Mouse (Mus musculus) intestine, embryonic 14.5 days (tissue): Measurements from ENCODE around the gene Eci1. TPM values are rescaled to one million over a fixed set of nuclear protein-coding genes. Genes with fewer than 3 reads are reported as not detected.
"Not testable (repeated sequence)": the region's sequence is repeated elsewhere in the genome, so short reads cannot be mapped to it uniquely, and the experiment has no call there.

Experiments
- ATAC-seq: fragments of 200-750 bp; cut with Nextera tagmentation; replicated peaks from 2 replicates; pipeline ENCODE4 v1.8.0; 2017; ENCODE audit warnings: low read depth, moderate number of reproducible peaks, moderate TSS enrichment, moderate library complexity; ENCODE audit not compliant: low FRiP score, low TSS enrichment
- DNase-seq: peaks from one replicate; pipeline ENCODE4 v3.0.0-alpha.2; 2018; ENCODE audit warnings: low spot score
- H3K27ac ChIP-seq: fragments of 300-500 bp; sonication (generic); 2 replicates; pipeline ENCODE4 v1.5.1; 2014; ENCODE audit warnings: low read depth, mild to moderate bottlenecking, control low read depth
- H3K27me3 ChIP-seq: fragments of 300-500 bp; sonication (generic); replicated peaks from 2 replicates; pipeline ENCODE4 v1.6.1; 2014; ENCODE audit warnings: low read length, control low read depth; ENCODE audit not compliant: control insufficient read depth, insufficient read depth
- H3K36me3 ChIP-seq: fragments of 300-500 bp; sonication (generic); 2 replicates; pipeline ENCODE4 v1.6.1; 2014; ENCODE audit warnings: low read length, control low read depth; ENCODE audit not compliant: control insufficient read depth, insufficient read depth
- H3K4me1 ChIP-seq: fragments of 300-500 bp; sonication (generic); replicated peaks from 2 replicates; pipeline ENCODE4 v1.6.1; 2014; ENCODE audit warnings: low read length, control low read depth, mixed read lengths; ENCODE audit not compliant: control insufficient read depth, insufficient read depth
- H3K4me2 ChIP-seq: fragments of 300-500 bp; sonication (generic); 2 replicates; pipeline ENCODE4 v1.6.1; 2014; ENCODE audit warnings: low read length
- H3K4me3 ChIP-seq: fragments of 300-500 bp; sonication (generic); 2 replicates; pipeline ENCODE4 v1.5.1; 2014; ENCODE audit warnings: low read depth, low read length, control low read depth, mixed read lengths
- H3K9ac ChIP-seq: fragments of 300-500 bp; sonication (generic); 2 replicates; pipeline ENCODE4 v1.6.1; 2014; ENCODE audit warnings: mild to moderate bottlenecking, low read length
- H3K9me3 ChIP-seq: fragments of 300-500 bp; sonication (generic); 2 replicates; pipeline ENCODE4 v1.6.1; 2016; ENCODE audit warnings: low read length, control low read depth; ENCODE audit not compliant: control insufficient read depth
- WGBS: fragments of 180-500 bp; shearing (Covaris S2); extraction: QIAGEN DNeasy Blood & Tissue Kit; methylation state at CpG from one replicate; pipeline ENCODE4 v1.1.7; 2014; 5-methylcytosine and 5-hydroxymethylcytosine counted together
- polyA plus RNA-seq: library from polyadenylated mRNA; unstranded; fragments of >200 nt; fragmentation: Nextera tagmentation; extraction: Ambion mirVana; gene quantifications from 2 replicates; pipeline ENCODE4 v1.2.1, GENCODE M21; 2014

The Eci1 gene
- polyA plus RNA-seq, 1 experiment from 2014 or later, result 104 TPM

DNA sequence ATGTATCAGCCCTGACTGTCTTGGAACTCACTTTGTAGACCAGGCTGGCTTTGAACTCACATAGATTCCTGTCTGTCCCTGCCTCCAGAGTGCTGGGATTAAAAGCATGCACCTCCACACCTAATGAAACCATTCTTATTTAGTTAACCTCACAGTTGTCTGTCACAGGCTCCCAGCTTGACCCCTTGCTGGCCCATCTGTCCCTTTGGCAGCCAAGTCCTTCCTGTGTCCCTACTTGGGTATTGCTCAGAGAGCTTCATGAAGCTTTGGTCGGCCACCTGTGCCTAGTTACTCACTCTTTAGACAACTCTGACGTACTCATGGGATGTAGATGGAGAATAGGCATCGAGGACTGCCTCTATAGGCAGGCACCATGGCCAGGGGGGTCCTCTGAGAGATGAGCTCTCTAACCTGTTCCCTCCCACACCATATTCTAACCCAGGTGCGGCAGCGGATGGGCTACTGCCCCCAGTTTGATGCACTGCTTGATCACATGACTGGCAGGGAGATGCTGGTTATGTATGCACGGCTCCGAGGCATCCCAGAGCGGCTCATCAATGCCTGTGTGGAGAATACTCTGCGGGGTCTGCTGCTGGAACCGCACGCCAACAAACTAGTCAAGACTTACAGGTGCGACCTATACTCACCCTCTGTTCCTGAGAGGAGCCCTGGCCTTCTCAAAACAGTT is 19.2 kb upstream of the Eci1 start:
- Histone ChIP-seq H3K4me3 (no peak overlapping the region), H3K4me2 (no peak overlapping the region), H3K27me3 (no peaks in the 10 kb centered on the region), H3K9ac (no peak overlapping the region), H3K9me3 (no peaks in the 10 kb centered on the region), H3K4me1 (no peaks in the 10 kb centered on the region), H3K27ac (no peak overlapping the region), H3K36me3 (peaks cover 46% of the 10 kb centered on the region)
- DNase-seq (no peak), ATAC-seq (no peak)
- 87% methylated on average over 12 of the region's 12 CpGs for WGBS

GRCm38 (mm10) chr17:24413557-24414211 is 12.8 kb upstream of the Eci1 start:
- peak overlapping the region; percentile 94 for H3K4me3 ChIP-seq
- H3K36me3 ChIP-seq, result peaks cover 56% of the 10 kb centered on the region
- H3K4me2 ChIP-seq, result peak overlapping the region; percentile 72
- H3K9me3 ChIP-seq, result no peaks in the 10 kb centered on the region
- H3K27ac ChIP-seq, result peak overlapping the region; percentile 92
- peaks cover 16% of the 10 kb centered on the region for H3K4me1 ChIP-seq
- ATAC-seq, result peak; percentile 43
- peak overlapping the region; percentile 72 for H3K9ac ChIP-seq
- H3K27me3 ChIP-seq, result no peaks in the 10 kb centered on the region
- 29% methylated on average over 22 of the region's 22 CpGs for WGBS
- DNase-seq, result peak; percentile 66

GRCm38 (mm10) chr17:24414230-24414976 is 12.0 kb upstream of the Eci1 start, which contains the start of gene Rnps1:
Gene Rnps1 (plus strand): TSS chr17:24414565.
- H3K9me3 ChIP-seq, result no peaks in the 10 kb centered on the region
- peaks cover 56% of the 10 kb centered on the region for H3K36me3 ChIP-seq
- ATAC-seq (peak; percentile 93), DNase-seq (peak; percentile 99)
- peak within 1 kb of the TSS; percentile 86 for H3K9ac ChIP-seq
- no peaks in the 10 kb centered on the region for H3K27me3 ChIP-seq
- H3K4me1 ChIP-seq, result peaks cover 16% of the 10 kb centered on the region
- peak within 1 kb of the TSS; percentile 95 for H3K4me2 ChIP-seq
- under 1% methylated on average over 63 of the region's 64 CpGs for WGBS
- peak within 1 kb of the TSS; percentile 94 for H3K4me3 ChIP-seq
- peak within 1 kb of the TSS; percentile 92 for H3K27ac ChIP-seq

GRCm38 (mm10) chr17:24415011-24415410 is 11.4 kb upstream of the Eci1 start:
- Histone ChIP-seq H3K4me2 (peak overlapping the region; percentile 95), H3K36me3 (peaks cover 56% of the 10 kb centered on the region)
- WGBS, result 0% methylated on average over 21 of the region's 21 CpGs

DNA sequence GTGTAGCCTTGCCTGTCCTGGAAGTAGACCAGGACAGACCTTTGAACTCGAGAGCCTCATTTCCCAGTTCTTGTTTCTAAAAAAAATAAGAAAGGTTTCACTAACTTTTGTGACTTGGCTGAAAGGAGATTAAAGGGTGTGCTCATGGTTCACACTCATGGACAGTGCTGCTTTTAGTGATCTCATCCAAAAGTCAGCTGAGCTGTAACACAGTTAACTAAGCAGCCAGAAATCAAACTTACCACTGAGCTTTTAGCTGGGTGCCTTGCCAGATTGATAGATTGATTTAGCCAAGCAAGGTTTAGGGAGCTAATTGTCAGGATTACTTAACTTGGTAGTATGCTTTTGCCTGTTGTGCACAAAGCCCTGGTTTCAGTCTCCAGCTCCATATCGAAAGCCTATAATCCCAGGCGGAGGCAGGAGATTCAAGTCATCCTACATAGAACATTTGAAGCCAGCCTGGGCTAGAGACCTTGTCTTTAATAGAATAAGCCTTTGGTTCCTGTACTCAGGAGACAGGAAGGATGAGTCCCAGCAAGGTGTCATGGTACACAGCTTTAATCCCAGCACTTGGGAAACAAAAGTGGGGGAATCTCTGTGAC is 10.3 kb upstream of the Eci1 start:
- Histone ChIP-seq H3K4me3 (peak overlapping the region; percentile 94), H3K27ac (no peak overlapping the region), H3K4me2 (peak overlapping the region; percentile 95), H3K36me3 (peaks cover 58% of the 10 kb centered on the region), H3K9ac (peak overlapping the region; percentile 86), H3K4me1 (peaks cover 16% of the 10 kb centered on the region), H3K9me3 (no peaks in the 10 kb centered on the region), H3K27me3 (no peaks in the 10 kb centered on the region)
- DNase-seq (no peak), ATAC-seq (no peak)
- 79% methylated on average over 3 of the region's 3 CpGs for WGBS

More at GRCm38 (mm10) chr17:24415011-24415410, 11.4 kb upstream of the Eci1 start:
- H3K9me3 ChIP-seq, result no peaks in the 10 kb centered on the region
- H3K4me3 ChIP-seq, result peak overlapping the region; percentile 94
- H3K27ac ChIP-seq, result peak overlapping the region; percentile 92
- DNase-seq (no peak), ATAC-seq (no peak)
- H3K4me1 ChIP-seq, result peaks cover 16% of the 10 kb centered on the region
- H3K27me3 ChIP-seq, result no peaks in the 10 kb centered on the region
- H3K9ac ChIP-seq, result peak overlapping the region; percentile 86

- H3K27me3 ChIP-seq, result no peaks in the 10 kb centered on the region
- H3K27ac ChIP-seq, result no peak overlapping the region
- peaks cover 5% of the 10 kb centered on the region for H3K4me1 ChIP-seq
- H3K4me2 ChIP-seq, result no peak overlapping the region
- ATAC-seq (no peak), DNase-seq (no peak)
- 95% methylated on average over 4 of the region's 4 CpGs for WGBS
- H3K36me3 ChIP-seq, result peaks cover 74% of the 10 kb centered on the region
- no peaks in the 10 kb centered on the region for H3K9me3 ChIP-seq
- H3K4me3 ChIP-seq, result no peak overlapping the region
- no peak overlapping the region for H3K9ac ChIP-seq
Measured at GRCm38 (mm10) chr17:24423114-24423513, 3.3 kb upstream of the Eci1 start.

GRCm38 (mm10) chr17:24424489-24424888 is 2.0 kb upstream of the Eci1 start:
- WGBS, result 94% methylated on average over 5 of the region's 5 CpGs
- Histone ChIP-seq H3K4me1 (peaks cover 5% of the 10 kb centered on the region), H3K36me3 (peaks cover 60% of the 10 kb centered on the region), H3K4me2 (no peak overlapping the region), H3K9ac (no peak overlapping the region), H3K4me3 (no peak overlapping the region), H3K27me3 (no peaks in the 10 kb centered on the region), H3K9me3 (no peaks in the 10 kb centered on the region), H3K27ac (no peak overlapping the region)
- ATAC-seq, result no peak
- DNase-seq, result no peak

DNA sequence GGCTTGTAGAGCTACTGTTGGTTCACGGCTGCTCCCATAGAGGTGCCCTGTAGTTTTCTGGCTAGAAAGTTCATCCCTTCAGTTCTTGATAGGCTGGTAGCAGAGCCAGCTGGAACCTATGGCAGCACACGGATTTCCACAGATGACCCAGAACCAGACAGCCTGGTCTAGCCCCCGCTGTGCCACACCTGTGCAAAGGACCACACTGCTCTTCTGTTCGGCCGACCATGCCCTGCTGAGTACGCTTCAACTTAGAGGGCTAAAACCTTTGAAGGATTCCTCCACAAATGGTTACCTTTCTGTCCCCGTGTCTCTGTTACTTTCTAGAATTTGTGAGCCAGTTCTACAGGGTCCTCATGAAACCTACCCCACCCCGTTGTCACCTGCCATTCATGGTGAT is 1.1 kb upstream of the Eci1 start:
- H3K9me3 ChIP-seq, H3K27me3 ChIP-seq, H3K4me3 ChIP-seq, ATAC-seq, DNase-seq, H3K4me1 ChIP-seq, H3K4me2 ChIP-seq, H3K9ac ChIP-seq, H3K27ac ChIP-seq: not testable (repeated sequence)
- H3K36me3 ChIP-seq, result peaks cover 51% of the 10 kb centered on the region
- whole genome bisulfite sequencing, result 83% methylated on average over 5 of the region's 8 CpGs
